Mouse (Mus musculus) stomach, embryonic 16.5 days (tissue): Measurements from ENCODE around the gene Tanc2. TPM values are rescaled to one million over a fixed set of nuclear protein-coding genes. Genes with fewer than 3 reads are reported as not detected.

Experiments used
- ATAC-seq: fragments of 200-750 bp; cut with Nextera tagmentation; 2 replicates; pipeline ENCODE4 v1.8.0; 2017; ENCODE audit warnings: moderate number of reproducible peaks, moderate TSS enrichment; ENCODE audit not compliant: insufficient read depth, low FRiP score
- H3K27ac ChIP-seq: fragments of 300-500 bp; sonication (generic); 2 replicates; pipeline ENCODE4 v1.5.1; 2014; ENCODE audit warnings: low read length
- H3K27me3 ChIP-seq: fragments of 300-500 bp; sonication (generic); 2 replicates; pipeline ENCODE4 v1.6.1; 2014; ENCODE audit warnings: low read length, control low read depth, mixed read lengths; ENCODE audit not compliant: control insufficient read depth, insufficient read depth
- H3K36me3 ChIP-seq: fragments of 300-500 bp; sonication (generic); 2 replicates; pipeline ENCODE4 v1.6.1; 2014; ENCODE audit warnings: low read length; ENCODE audit not compliant: control insufficient read depth, insufficient read depth
- H3K4me1 ChIP-seq: fragments of 300-500 bp; sonication (generic); 2 replicates; pipeline ENCODE4 v1.6.1; 2014; ENCODE audit warnings: low read length, control low read depth, mixed read lengths; ENCODE audit not compliant: control insufficient read depth, insufficient read depth
- H3K4me2 ChIP-seq: fragments of 300-500 bp; sonication (generic); 2 replicates; pipeline ENCODE4 v1.6.1; 2014; ENCODE audit warnings: low read depth, low read length, mixed read lengths
- H3K4me3 ChIP-seq: fragments of 300-500 bp; sonication (generic); replicated peaks from 2 replicates; pipeline ENCODE4 v1.5.1; 2014; ENCODE audit warnings: mild to moderate bottlenecking, low read length
- H3K9ac ChIP-seq: fragments of 300-500 bp; sonication (generic); 2 replicates; pipeline ENCODE4 v1.6.1; 2014; ENCODE audit warnings: low read length
- H3K9me3 ChIP-seq: fragments of 300-500 bp; sonication (generic); replicated peaks from 2 replicates; pipeline ENCODE4 v1.6.1; 2016; ENCODE audit warnings: low read length, control low read depth; ENCODE audit not compliant: control insufficient read depth
- WGBS: fragments of 180-500 bp; shearing (Covaris S2); extraction: QIAGEN DNeasy Blood & Tissue Kit; methylation state at CpG from one replicate; pipeline ENCODE4 v1.1.7; 2014; 5-methylcytosine and 5-hydroxymethylcytosine counted together
- microRNA-seq: library from miRNA; unstranded; fragments of <30 nt; microRNA quantifications from one replicate; pipeline ENCODE4, GENCODE M21; 2016
- polyA plus RNA-seq: library from polyadenylated mRNA; unstranded; fragments of >200 nt; fragmentation: Nextera tagmentation; extraction: Ambion mirVana; gene quantifications from 2 replicates; pipeline ENCODE4 v1.2.1, GENCODE M21; 2015

The Tanc2 gene
- polyA plus RNA-seq, 1 experiment from 2014 or later: 6.7 TPM

DNA sequence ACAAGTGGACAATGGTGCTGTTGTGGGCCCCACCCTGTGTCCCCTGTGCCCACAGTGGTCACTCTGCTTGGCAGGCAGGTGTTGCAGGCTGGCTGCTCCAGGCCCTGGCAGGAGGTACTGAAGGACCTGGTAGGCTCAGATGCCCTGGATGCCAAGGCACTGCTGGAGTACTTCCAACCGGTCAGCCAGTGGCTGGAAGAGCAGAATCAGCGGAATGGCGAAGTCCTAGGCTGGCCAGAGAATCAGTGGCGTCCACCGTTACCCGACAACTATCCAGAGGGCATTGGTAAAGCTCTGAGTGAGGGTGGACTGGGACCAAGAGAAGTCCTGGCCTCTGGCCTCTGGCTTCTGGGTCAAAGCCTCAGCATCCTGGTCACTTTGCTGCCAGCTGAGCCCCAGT, 384.8 kb downstream of the Tanc2 start:
- no peak overlapping the region for H3K27ac ChIP-seq
- H3K9ac ChIP-seq: no peak overlapping the region
- H3K9me3 ChIP-seq: no peaks in the 10 kb centered on the region
- no peak for ATAC-seq
- H3K4me1 ChIP-seq: no peaks in the 10 kb centered on the region
- WGBS: 82% methylated on average over 6 of the region's 6 CpGs
- H3K27me3 ChIP-seq: no peaks in the 10 kb centered on the region; the same call in 1 of the 2 replicates
- H3K4me2 ChIP-seq: no peak overlapping the region
- no peaks in the 10 kb centered on the region for H3K36me3 ChIP-seq
- no peak overlapping the region for H3K4me3 ChIP-seq

- H3K27ac ChIP-seq: no peak overlapping the region
- no peak; the same call in 1 of the 2 replicates for ATAC-seq
- 71% methylated on average over 3 of the region's 3 CpGs for WGBS
- H3K4me3 ChIP-seq: no peak overlapping the region
- H3K9me3 ChIP-seq: no peaks in the 10 kb centered on the region
- no peak overlapping the region for H3K9ac ChIP-seq
- H3K4me2 ChIP-seq: no peak overlapping the region
- H3K4me1 ChIP-seq: no peaks in the 10 kb centered on the region
- H3K36me3 ChIP-seq: no peaks in the 10 kb centered on the region
- no peaks in the 10 kb centered on the region for H3K27me3 ChIP-seq
Observed at GRCm38 (mm10) chr11:105975050-105975449, 385.3 kb downstream of the Tanc2 start.

DNA sequence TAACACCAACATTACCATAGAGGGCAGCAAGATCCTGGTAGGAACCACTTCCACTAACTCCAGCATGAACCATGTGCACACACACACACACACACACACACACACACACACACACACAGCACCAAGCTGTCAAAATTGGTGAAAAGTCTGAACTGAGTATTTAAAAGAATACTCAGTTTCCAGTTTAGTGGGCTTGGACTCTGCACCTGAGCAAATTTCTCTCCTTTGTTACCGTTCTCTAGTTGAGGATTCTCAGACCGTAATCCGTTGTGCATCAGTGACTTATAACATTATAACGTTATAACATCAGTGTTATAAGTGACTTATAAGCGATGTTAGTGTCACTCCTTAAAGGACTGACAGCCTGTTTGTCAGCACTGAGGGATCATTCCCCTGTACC, 385.9 kb downstream of the Tanc2 start:
- Histone ChIP-seq H3K36me3 (no peaks in the 10 kb centered on the region), H3K27me3 (no peaks in the 10 kb centered on the region), H3K4me3 (no peak overlapping the region), H3K9ac (no peak overlapping the region), H3K27ac (no peak overlapping the region), H3K4me1 (no peaks in the 10 kb centered on the region), H3K9me3 (no peaks in the 10 kb centered on the region), H3K4me2 (no peak overlapping the region)
- no peak for ATAC-seq
- WGBS: 92% methylated on average over 5 of the region's 5 CpGs

DNA sequence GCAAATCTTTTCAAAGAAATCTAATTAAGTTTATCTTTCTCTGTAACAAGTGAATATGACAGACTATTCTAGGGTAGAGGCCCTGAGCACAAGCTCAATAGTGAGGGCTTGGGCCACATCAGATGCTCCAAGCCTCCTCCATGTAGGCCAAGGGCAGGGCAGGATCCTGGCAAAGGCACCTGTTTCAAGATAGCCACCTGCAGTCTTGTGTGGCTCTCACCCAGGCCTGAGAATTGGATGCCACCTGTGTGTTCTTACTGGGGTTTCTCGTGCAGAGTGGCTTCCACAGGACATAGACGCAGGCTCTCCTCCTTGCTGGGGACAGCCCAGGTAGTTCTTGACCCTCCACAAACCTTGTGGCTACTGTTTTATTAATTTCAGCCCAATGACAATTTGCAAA, 388.4 kb downstream of the Tanc2 start:
- Histone ChIP-seq H3K36me3 (no peaks in the 10 kb centered on the region), H3K27ac (no peak overlapping the region), H3K27me3 (no peaks in the 10 kb centered on the region), H3K9me3 (no peaks in the 10 kb centered on the region), H3K4me2 (no peak overlapping the region), H3K4me1 (no peaks in the 10 kb centered on the region), H3K4me3 (no peak overlapping the region), H3K9ac (no peak overlapping the region)
- 79% methylated on average over 2 of the region's 2 CpGs for WGBS
- ATAC-seq: no peak

DNA sequence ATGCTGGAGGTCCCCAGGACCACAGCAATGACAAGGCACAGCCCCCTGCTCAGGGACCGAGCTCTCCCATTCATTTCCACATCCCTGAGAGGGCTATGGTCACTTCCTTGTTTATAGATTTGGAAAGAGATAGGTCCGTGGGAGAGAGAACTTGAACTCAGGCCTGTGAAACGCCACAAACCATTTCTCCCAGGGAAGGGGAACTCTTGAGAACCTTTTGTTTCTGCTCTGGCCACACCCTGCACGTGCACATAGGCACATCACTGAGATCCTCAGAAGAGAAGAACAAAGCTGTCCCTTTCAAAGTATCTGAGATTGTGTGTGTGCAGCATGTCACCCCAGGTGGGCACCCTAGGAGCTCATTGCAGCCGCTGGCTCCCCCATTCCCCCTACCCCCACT, 388.8 kb downstream of the Tanc2 start:
- Histone ChIP-seq H3K36me3 (no peaks in the 10 kb centered on the region), H3K4me3 (no peak overlapping the region), H3K27ac (no peak overlapping the region), H3K4me2 (no peak overlapping the region), H3K4me1 (no peaks in the 10 kb centered on the region), H3K9ac (no peak overlapping the region), H3K27me3 (no peaks in the 10 kb centered on the region), H3K9me3 (no peaks in the 10 kb centered on the region)
- WGBS: 56% methylated on average over 5 of the region's 5 CpGs
- ATAC-seq: no peak

Small RNAs within 50 kb of the gene (microRNA-seq; reads per million reads assigned to microRNA genes)
- gene Gm23990: not detected

Other genes with a start within 250 kb of the Tanc2 start
- not detected in 2 replicates for gene March10, start 133.3 kb upstream of the Tanc2 start, polyA plus RNA-seq